Mouse (Mus musculus) lung, adult 2 months (tissue): Measurements from ENCODE around the gene BC067074. TPM values are rescaled to one million over a fixed set of nuclear protein-coding genes. Genes with fewer than 3 reads are reported as not detected.
"Not testable (repeated sequence)": the region's sequence is repeated elsewhere in the genome, so short reads cannot be mapped to it uniquely, and the experiment has no call there.

ENCODE experiments used
- DNase-seq: peaks from one replicate; pipeline ENCODE4 v3.0.0; 2022
- H3K4me1 ChIP-seq: fragments of 200-500 bp; 2 replicates; pipeline ENCODE4 v1.6.1; 2011; ENCODE audit warnings: low read length; ENCODE audit not compliant: control insufficient read depth, insufficient read depth
- H3K4me3 ChIP-seq: fragments of 200-500 bp; replicated peaks from 2 replicates; pipeline ENCODE3; 2011; ENCODE audit warnings: low read depth, mild to moderate bottlenecking, control low read depth, low read length; ENCODE audit errors: extremely low read depth
- CTCF ChIP-seq: fragments of 200-500 bp; IDR thresholded peaks from 2 replicates; pipeline ENCODE4 v1.5.1; 2011; ENCODE audit warnings: mild to moderate bottlenecking, low read length, control low read depth; ENCODE audit not compliant: insufficient read depth
- POLR2A ChIP-seq: fragments of 200-500 bp; IDR thresholded peaks from 2 replicates; pipeline ENCODE4 v1.6.1; 2011; ENCODE audit warnings: low read depth, mild to moderate bottlenecking, control low read depth, low read length, borderline replicate concordance; ENCODE audit errors: extremely low read depth
- WGBS: fragments of 180-500 bp; shearing (Covaris S2); methylation state at CpG from one replicate; pipeline ENCODE4 v1.1.7; 2018; 5-methylcytosine and 5-hydroxymethylcytosine counted together
- polyA plus RNA-seq: library from polyadenylated mRNA; depleted of rRNA; stranded (reverse); fragments of >200 nt; gene quantifications from 2 replicates; pipeline ENCODE4 v1.2.3, GENCODE M21; 2012; rRNA removed

Gene BC067074
- polyA plus RNA-seq, result 4.2 and 6.2 TPM in 2 replicates

DNA sequence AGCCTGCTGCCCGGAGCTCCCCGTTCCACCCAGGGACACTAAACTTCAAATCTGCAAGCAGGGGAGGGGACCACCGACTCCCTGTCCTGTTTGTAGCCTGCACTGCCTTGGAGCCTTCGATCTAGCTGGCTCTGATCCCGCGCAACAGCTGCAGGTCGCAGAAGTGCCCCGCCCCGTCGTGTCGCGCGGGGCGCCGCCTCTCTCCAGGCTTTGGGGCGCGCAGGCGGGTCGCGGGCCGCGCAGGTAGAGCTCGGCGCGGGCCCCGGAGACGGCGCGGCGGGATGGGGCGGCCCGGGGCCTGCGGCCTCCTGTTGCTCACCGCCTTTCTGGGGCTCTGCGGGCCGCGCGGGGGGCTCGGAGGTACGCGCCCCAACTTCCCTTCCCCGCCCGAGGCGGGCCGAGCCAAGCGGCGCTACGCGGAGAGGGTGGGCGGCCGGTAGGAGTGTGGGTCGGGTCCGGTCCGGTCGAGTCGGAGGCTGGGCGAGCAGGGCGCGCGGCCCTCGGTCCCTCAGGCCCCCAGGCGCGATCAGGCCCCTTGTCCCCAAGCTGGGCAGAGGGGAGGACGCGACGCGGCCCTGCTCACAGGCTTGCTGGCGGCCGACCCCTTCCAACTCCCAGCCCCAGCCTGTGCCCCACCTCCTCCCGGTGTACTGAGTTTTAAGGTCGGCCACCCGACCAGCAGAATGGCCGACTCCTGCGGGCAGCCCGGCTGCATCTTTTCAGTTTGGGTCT is at the start of gene BC067074:
BC067074 (plus strand) TSS at position 185 of the 732 bp plus-strand sequence.
- H3K4me3 ChIP-seq, result peak within 1 kb of the TSS; percentile 45
- TF ChIP-seq CTCF (no peak), POLR2A (no peak)
- DNase-seq, result peak; percentile 28
- WGBS, result 3% methylated on average over 73 of the region's 75 CpGs
- H3K4me1 ChIP-seq, result no peaks in the 10 kb centered on the region; the same call in 1 of the 2 replicates

DNA sequence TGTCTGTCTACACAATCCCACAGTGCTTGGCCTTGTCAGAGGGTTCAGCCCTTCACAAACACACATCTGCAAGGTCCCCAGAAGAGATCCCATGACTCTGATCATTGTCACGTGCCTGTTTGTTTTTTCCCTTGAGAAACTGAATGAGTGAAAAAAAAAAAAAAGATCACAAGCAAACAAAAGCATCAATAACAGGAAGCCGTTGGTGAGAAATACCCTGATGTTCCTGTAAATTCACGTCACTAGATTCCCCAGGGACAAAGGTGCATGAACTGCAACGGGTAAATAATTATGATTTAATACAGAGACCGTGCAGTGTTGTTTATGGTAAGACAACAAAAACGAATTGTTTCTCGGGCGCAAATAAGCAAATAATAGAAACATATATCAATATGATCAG is 47.9 kb upstream of the BC067074 start:
- no peak overlapping the region for H3K4me3 ChIP-seq
- 54% methylated on average over 8 of the region's 8 CpGs for WGBS
- DNase-seq, result no peak
- TF ChIP-seq CTCF, result no peak
- no peak for TF ChIP-seq POLR2A
- H3K4me1 ChIP-seq, result no peaks in the 10 kb centered on the region

DNA sequence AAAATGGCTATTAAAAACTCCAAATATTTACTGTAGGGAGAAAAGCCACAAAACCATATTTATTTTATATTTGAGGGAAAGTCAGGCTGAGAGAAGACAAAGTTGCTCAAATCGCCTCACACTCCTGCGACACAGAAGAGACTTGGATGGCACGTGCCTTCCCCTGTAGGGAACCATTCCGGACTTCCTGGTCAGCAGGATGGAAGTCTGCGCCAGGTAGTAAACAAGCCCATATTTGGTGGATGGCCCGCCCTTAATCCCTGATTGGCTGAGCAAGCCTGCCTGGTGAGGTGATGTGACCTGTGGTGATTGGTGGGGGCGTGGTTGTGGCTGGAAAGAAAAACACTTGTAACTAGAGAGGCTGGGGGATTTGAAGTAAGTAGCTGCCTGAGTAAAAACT is 40.4 kb upstream of the BC067074 start:
- H3K4me3 ChIP-seq, H3K4me1 ChIP-seq, DNase-seq: not testable (repeated sequence)
- 64% methylated on average over 7 of the region's 7 CpGs for WGBS

DNA sequence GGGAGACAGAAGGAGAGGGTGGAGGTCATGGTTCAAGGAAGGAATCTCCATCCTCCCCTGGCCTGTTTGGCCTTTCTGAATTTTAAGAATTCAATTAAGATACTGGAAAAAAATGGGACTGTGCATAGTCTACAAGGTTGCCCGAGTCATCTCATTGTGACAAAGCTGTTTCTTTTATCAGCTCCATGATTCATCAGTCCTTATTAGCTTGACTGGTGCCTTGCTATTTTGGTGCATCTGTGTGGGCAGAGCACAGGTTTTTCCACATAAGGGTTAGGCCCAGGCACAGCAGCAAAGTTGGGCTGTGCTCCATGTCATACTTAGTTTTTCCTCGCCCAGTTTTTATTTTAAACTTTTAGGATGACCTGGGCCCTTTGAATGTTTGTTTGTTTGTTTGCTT is 36.2 kb upstream of the BC067074 start:
- no peak overlapping the region for H3K4me3 ChIP-seq
- WGBS, result 92% methylated on average over 2 of the region's 2 CpGs
- H3K4me1 ChIP-seq, result no peaks in the 10 kb centered on the region
- no peak for DNase-seq
- no peak for TF ChIP-seq POLR2A

DNA sequence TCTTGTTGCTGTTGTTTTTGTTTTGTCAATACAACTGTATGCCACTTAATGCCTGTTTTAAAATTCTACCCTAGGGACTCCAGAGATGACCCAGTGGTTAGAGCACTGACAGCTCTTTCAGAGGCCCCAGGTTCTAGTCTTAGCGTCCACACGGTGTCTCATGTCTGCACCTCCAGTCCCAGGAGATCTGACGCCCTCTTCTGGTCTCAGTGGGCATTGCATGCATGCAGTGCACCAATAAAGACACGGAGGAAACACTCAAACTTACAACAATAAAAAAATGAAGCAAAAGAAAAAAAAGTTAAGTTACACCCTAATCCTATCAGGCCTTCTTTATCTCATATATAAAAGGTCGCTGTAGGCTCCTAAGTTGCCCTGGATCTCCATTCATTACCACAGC is 35.8 kb upstream of the BC067074 start:
- H3K4me1 ChIP-seq, result no peaks in the 10 kb centered on the region
- no peak for DNase-seq
- 52% methylated on average over 5 of the region's 5 CpGs for WGBS

DNA sequence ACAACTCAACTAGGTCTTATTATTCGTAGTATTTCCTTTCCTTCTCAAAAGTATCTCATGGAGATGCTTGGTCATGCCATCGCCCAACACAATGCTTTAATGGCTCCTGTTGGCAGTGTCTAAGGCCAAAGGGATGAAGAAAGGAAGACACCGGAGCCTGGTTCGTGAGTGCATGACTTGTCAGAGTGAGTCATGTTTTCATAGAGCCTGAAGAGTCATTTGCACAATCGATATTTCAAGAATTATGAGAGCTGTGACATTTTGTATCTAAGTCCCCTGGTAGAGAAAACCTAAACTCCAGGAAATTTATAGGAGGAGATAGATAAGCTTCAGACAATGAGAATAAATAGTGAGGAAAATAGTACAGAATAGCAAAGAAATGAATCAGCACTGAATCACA is 33.7 kb upstream of the BC067074 start:
- no peak for TF ChIP-seq CTCF
- no peak for TF ChIP-seq POLR2A

More for the DNA sequence above, 35.8 kb upstream of the BC067074 start:
- TF ChIP-seq POLR2A (no peak), CTCF (peak; percentile 49)
- H3K4me3 ChIP-seq, result no peak overlapping the region

DNA sequence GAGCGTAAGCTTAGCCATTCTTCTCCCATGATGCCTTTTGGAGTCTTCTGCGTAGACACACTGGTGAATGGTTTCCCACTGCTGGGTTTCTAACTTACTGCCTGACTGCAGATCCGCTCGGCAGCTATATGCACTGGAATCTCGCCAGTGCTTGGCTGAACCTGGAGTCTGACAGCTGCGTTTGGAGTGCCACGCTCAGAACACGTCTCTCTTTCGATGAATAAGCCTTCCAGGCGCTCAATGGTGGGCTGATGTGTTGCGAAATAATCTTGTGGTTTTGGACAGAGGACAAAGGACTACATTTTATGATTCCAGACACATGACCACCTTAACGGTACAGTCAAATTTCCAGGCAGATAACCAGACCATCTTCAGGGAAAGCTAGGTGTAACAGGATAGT is 30.1 kb upstream of the BC067074 start:
- no peak for TF ChIP-seq CTCF
- no peak for TF ChIP-seq POLR2A
- WGBS, result 53% methylated on average over 12 of the region's 12 CpGs
- no peak for DNase-seq
- Histone ChIP-seq H3K4me3 (no peak overlapping the region), H3K4me1 (peaks cover 2% of the 10 kb centered on the region; the same call in 1 of the 2 replicates)

More for the DNA sequence above, 33.7 kb upstream of the BC067074 start:
- H3K4me1 ChIP-seq, result no peaks in the 10 kb centered on the region
- H3K4me3 ChIP-seq, result no peak overlapping the region
- 87% methylated on average over 5 of the region's 5 CpGs for whole genome bisulfite sequencing
- DNase-seq, result no peak

DNA sequence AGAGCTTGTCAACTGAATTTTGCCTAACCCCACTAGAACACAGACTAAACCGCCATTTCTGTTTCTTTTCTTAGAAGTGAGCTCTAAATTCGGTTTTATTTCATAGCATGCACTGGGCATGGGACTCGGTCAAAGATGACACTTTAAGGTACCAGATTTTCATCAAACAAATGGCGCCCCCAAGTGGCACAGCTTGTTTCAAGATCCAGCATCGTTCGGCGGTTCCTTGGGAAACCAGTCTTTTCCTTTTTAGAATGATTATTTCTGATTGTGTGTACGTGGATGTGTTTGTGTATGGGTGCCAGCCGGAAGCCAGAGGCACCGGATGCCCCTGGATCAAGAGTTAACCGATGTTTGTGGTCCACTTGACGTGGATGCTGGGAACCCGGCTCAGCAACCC is 27.7 kb upstream of the BC067074 start:
- peak; percentile 51 for DNase-seq
- H3K4me3 ChIP-seq, result no peak overlapping the region
- H3K4me1 ChIP-seq, result peaks cover 2% of the 10 kb centered on the region; the same call in 1 of the 2 replicates
- TF ChIP-seq CTCF (peak; percentile 54), POLR2A (no peak)
- WGBS, result 11% methylated on average over 13 of the region's 13 CpGs

DNA sequence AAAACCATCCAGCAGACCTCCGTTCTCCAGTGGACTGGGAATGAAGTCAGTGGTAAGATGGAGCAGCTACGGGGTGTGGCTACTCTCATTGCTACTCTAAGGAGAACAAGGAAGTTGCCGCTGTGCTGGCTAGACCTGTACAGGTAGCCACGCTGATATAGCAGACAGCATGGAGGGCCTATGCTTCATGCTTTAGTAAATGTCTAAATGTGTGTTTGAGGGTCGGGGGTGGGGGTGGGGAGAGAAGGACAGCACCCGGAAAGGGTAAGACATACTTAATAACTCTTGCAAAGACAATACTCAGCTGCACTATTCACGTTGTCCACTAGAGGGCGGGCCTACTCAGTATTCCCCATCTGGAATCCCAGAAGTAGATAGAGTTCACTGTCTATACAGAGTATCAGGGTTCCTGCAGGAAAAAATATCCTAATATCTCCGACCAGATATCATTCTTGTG is 26.4 kb upstream of the BC067074 start:
- peaks cover 2% of the 10 kb centered on the region; the same call in 1 of the 2 replicates for H3K4me1 ChIP-seq
- peak; percentile 73 for DNase-seq
- TF ChIP-seq POLR2A (no peak), CTCF (peak; percentile 31)
- H3K4me3 ChIP-seq, result peak overlapping the region; percentile 29
- WGBS, result 21% methylated on average over 9 of the region's 9 CpGs

DNA sequence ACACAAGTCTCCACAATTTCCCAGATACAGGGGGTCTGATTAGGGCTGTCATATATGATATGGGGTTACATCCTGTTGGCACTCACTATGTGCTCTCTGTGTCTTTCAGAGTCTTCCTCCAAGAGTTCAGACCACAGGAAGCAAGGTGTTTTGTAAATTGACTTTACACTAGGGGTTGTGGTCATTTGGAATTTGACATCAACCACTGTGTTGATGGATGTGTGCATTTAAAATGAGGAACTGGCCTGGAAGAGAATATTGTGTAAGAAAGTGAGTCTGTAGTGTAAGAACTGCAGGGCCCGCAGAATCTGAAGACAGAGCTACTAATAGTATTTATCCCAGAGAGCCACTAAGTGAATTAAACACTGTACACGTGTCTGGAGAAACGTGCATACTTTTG is 25.8 kb upstream of the BC067074 start:
- Histone ChIP-seq H3K4me1 (peaks cover 2% of the 10 kb centered on the region; the same call in 1 of the 2 replicates), H3K4me3 (no peak overlapping the region)
- no peak for DNase-seq
- WGBS, result 70% methylated on average over 3 of the region's 3 CpGs
- TF ChIP-seq POLR2A, result no peak
- no peak for TF ChIP-seq CTCF
